Mouse (Mus musculus): Measurements from ENCODE around the gene Zyx. TPM values are rescaled to one million over a fixed set of nuclear protein-coding genes. Genes with fewer than 3 reads are reported as not detected.

Gene Zyx
- total RNA-seq, 1 experiment, result 46.0 TPM

GRCm38 (mm10) chr6:42373669-42374430 is 24.4 kb downstream of the Zyx start:
- no peak for DNase-seq (ENCODE audit: low read depth, low spot score)
- H3K36me3 ChIP-seq (ENCODE audit: control insufficient read depth, insufficient read depth, low read length, poor library complexity, severe bottlenecking), result no peaks in the 10 kb centered on the region
- in situ Hi-C loops (cut with MboI; ENCODE audit: low sequenced_read_pairs in 2 of 2, unreplicated experiment in 2 of 2), result no loop called here
- H3K9me3 ChIP-seq (ENCODE audit: control insufficient read depth, insufficient read depth, low read depth, low read length), result no peaks in the 10 kb centered on the region
- peak overlapping the region; percentile 66 to 83 for H3K4me3 ChIP-seq (ENCODE audit: insufficient read depth in 1 of 2, low read depth in 1 of 2, low read length in 2 of 2, poor library complexity in 1 of 2, severe bottlenecking in 1 of 2)
- peaks cover 2 to 4% of the 10 kb centered on the region in 2 experiments; a peak in 2 of 4 replicates for H3K4me1 ChIP-seq (ENCODE audit: control insufficient read depth in 2 of 2, insufficient read depth in 2 of 2, low read length in 2 of 2, poor library complexity in 1 of 2)
- H3K9ac ChIP-seq (ENCODE audit: insufficient read depth, low read depth, low read length, poor library complexity, severe bottlenecking), result peak overlapping the region; percentile 49; the same call in 1 of the 2 replicates
- TF ChIP-seq HCFC1 (IDR thresholded peaks at IDR 0.05; ENCODE audit: borderline replicate concordance, insufficient read depth, low read length) (no peak), MAFK (IDR thresholded peaks at IDR 0.05; ENCODE audit: insufficient read depth, low read depth, low read length) (no peak), CHD2 (IDR thresholded peaks at IDR 0.05; ENCODE audit: low read depth, low read length) (no peak), ZNF384 (IDR thresholded peaks at IDR 0.05; ENCODE audit: low read depth, low read length) (no peak), ZC3H11A (IDR thresholded peaks at IDR 0.05; ENCODE audit: borderline replicate concordance, low read depth, low read length) (no peak)
- no peak overlapping the region for H3K27ac ChIP-seq (ENCODE audit: insufficient read depth, low read depth, low read length, poor library complexity, severe bottlenecking)

GRCm38 (mm10) chr6:42374701-42375100 is 25.3 kb downstream of the Zyx start:
- TF ChIP-seq CHD2 (IDR thresholded peaks at IDR 0.05; ENCODE audit: low read depth, low read length), result no peak
- no peak for TF ChIP-seq MAFK (IDR thresholded peaks at IDR 0.05; ENCODE audit: insufficient read depth, low read depth, low read length)
- TF ChIP-seq ZNF384 (IDR thresholded peaks at IDR 0.05; ENCODE audit: low read depth, low read length), result no peak
- TF ChIP-seq HCFC1 (IDR thresholded peaks at IDR 0.05; ENCODE audit: borderline replicate concordance, insufficient read depth, low read length), result no peak
- TF ChIP-seq ZC3H11A (IDR thresholded peaks at IDR 0.05; ENCODE audit: borderline replicate concordance, low read depth, low read length), result no peak
- Histone ChIP-seq H3K27ac (ENCODE audit: insufficient read depth, low read depth, low read length, poor library complexity, severe bottlenecking) (no peak overlapping the region), H3K4me1 (ENCODE audit: control insufficient read depth in 2 of 2, insufficient read depth in 2 of 2, low read length in 2 of 2, poor library complexity in 1 of 2) (peaks cover 2 to 4% of the 10 kb centered on the region in 2 experiments; a peak in 2 of 4 replicates), H3K9me3 (ENCODE audit: control insufficient read depth, insufficient read depth, low read depth, low read length) (no peaks in the 10 kb centered on the region), H3K4me3 (ENCODE audit: insufficient read depth in 1 of 2, low read depth in 1 of 2, low read length in 2 of 2, poor library complexity in 1 of 2, severe bottlenecking in 1 of 2) (no peak overlapping the region), H3K9ac (ENCODE audit: insufficient read depth, low read depth, low read length, poor library complexity, severe bottlenecking) (no peak overlapping the region), H3K36me3 (ENCODE audit: control insufficient read depth, insufficient read depth, low read length, poor library complexity, severe bottlenecking) (no peaks in the 10 kb centered on the region)
- DNase-seq (ENCODE audit: low read depth, low spot score), result no peak
- in situ Hi-C loops (cut with MboI; ENCODE audit: low sequenced_read_pairs in 2 of 2, unreplicated experiment in 2 of 2), result no loop called here

- no peak for TF ChIP-seq CHD2 (IDR thresholded peaks at IDR 0.05; ENCODE audit: low read depth, low read length)
- no peak for TF ChIP-seq ZC3H11A (IDR thresholded peaks at IDR 0.05; ENCODE audit: borderline replicate concordance, low read depth, low read length)
- no peak for TF ChIP-seq MAFK (IDR thresholded peaks at IDR 0.05; ENCODE audit: insufficient read depth, low read depth, low read length)
- no peak for TF ChIP-seq ZNF384 (IDR thresholded peaks at IDR 0.05; ENCODE audit: low read depth, low read length)
- no peak for TF ChIP-seq HCFC1 (IDR thresholded peaks at IDR 0.05; ENCODE audit: borderline replicate concordance, insufficient read depth, low read length)
- no peak overlapping the region for H3K27ac ChIP-seq (ENCODE audit: insufficient read depth, low read depth, low read length, poor library complexity, severe bottlenecking)
- H3K9me3 ChIP-seq (ENCODE audit: control insufficient read depth, insufficient read depth, low read depth, low read length), result no peaks in the 10 kb centered on the region
- peaks cover 2 to 4% of the 10 kb centered on the region in 2 experiments; a peak in 2 of 4 replicates for H3K4me1 ChIP-seq (ENCODE audit: control insufficient read depth in 2 of 2, insufficient read depth in 2 of 2, low read length in 2 of 2, poor library complexity in 1 of 2)
- DNase-seq (ENCODE audit: low read depth, low spot score), result no peak
- H3K9ac ChIP-seq (ENCODE audit: insufficient read depth, low read depth, low read length, poor library complexity, severe bottlenecking), result no peak overlapping the region
- H3K36me3 ChIP-seq (ENCODE audit: control insufficient read depth, insufficient read depth, low read length, poor library complexity, severe bottlenecking), result no peaks in the 10 kb centered on the region
- H3K4me3 ChIP-seq (ENCODE audit: insufficient read depth in 1 of 2, low read depth in 1 of 2, low read length in 2 of 2, poor library complexity in 1 of 2, severe bottlenecking in 1 of 2), result no peak overlapping the region
- in situ Hi-C loops (cut with MboI; ENCODE audit: low sequenced_read_pairs in 2 of 2, unreplicated experiment in 2 of 2), result no loop called here
Observed at GRCm38 (mm10) chr6:42375131-42375530, 25.7 kb downstream of the Zyx start.

- Histone ChIP-seq H3K4me1 (ENCODE audit: control insufficient read depth in 2 of 2, insufficient read depth in 2 of 2, low read length in 2 of 2, poor library complexity in 1 of 2) (peaks cover 2 to 4% of the 10 kb centered on the region in 2 experiments; a peak in 2 of 4 replicates), H3K9me3 (ENCODE audit: control insufficient read depth, insufficient read depth, low read depth, low read length) (no peaks in the 10 kb centered on the region), H3K9ac (ENCODE audit: insufficient read depth, low read depth, low read length, poor library complexity, severe bottlenecking) (no peak overlapping the region), H3K27ac (ENCODE audit: insufficient read depth, low read depth, low read length, poor library complexity, severe bottlenecking) (no peak overlapping the region), H3K4me3 (ENCODE audit: insufficient read depth in 1 of 2, low read depth in 1 of 2, low read length in 2 of 2, poor library complexity in 1 of 2, severe bottlenecking in 1 of 2) (no peak overlapping the region), H3K36me3 (ENCODE audit: control insufficient read depth, insufficient read depth, low read length, poor library complexity, severe bottlenecking) (no peaks in the 10 kb centered on the region)
- in situ Hi-C loops (cut with MboI; ENCODE audit: low sequenced_read_pairs in 2 of 2, unreplicated experiment in 2 of 2), result no loop called here
- DNase-seq (ENCODE audit: low read depth, low spot score), result no peak
- TF ChIP-seq ZC3H11A (IDR thresholded peaks at IDR 0.05; ENCODE audit: borderline replicate concordance, low read depth, low read length), result no peak
- no peak for TF ChIP-seq ZNF384 (IDR thresholded peaks at IDR 0.05; ENCODE audit: low read depth, low read length)
- TF ChIP-seq HCFC1 (IDR thresholded peaks at IDR 0.05; ENCODE audit: borderline replicate concordance, insufficient read depth, low read length), result no peak
- no peak for TF ChIP-seq CHD2 (IDR thresholded peaks at IDR 0.05; ENCODE audit: low read depth, low read length)
Observed at GRCm38 (mm10) chr6:42376016-42376415, 26.6 kb downstream of the Zyx start.
